Mouse (Mus musculus) lung, embryonic 16.5 days (tissue): Measurements from ENCODE around the gene Pafah1b2. TPM values are rescaled to one million over a fixed set of nuclear protein-coding genes. Genes with fewer than 3 reads are reported as not detected.

Experiments
- ATAC-seq: fragments of 200-750 bp; cut with Nextera tagmentation; 2 replicates; pipeline ENCODE4 v1.8.0; 2017; ENCODE audit warnings: low read depth, mild to moderate bottlenecking, moderate library complexity
- H3K27ac ChIP-seq: fragments of 300-500 bp; sonication (generic); 2 replicates; pipeline ENCODE4 v1.5.1; 2014; ENCODE audit warnings: mild to moderate bottlenecking, control low read depth, low read length
- H3K27me3 ChIP-seq: fragments of 300-500 bp; sonication (generic); 2 replicates; pipeline ENCODE4 v1.6.1; 2014; ENCODE audit warnings: low read depth, low read length, mixed read lengths; ENCODE audit not compliant: control insufficient read depth, insufficient read depth
- H3K36me3 ChIP-seq: fragments of 300-500 bp; sonication (generic); 2 replicates; pipeline ENCODE4 v1.6.1; 2014; ENCODE audit warnings: low read length; ENCODE audit not compliant: control insufficient read depth, insufficient read depth
- H3K4me1 ChIP-seq: fragments of 300-500 bp; sonication (generic); replicated peaks from 2 replicates; pipeline ENCODE4 v1.6.1; 2014; ENCODE audit warnings: low read length, mixed read lengths; ENCODE audit not compliant: control insufficient read depth, insufficient read depth
- H3K4me2 ChIP-seq: fragments of 300-500 bp; sonication (generic); 2 replicates; pipeline ENCODE4 v1.6.1; 2014; ENCODE audit warnings: low read depth, low read length, control low read depth
- H3K4me3 ChIP-seq: fragments of 300-500 bp; sonication (generic); 2 replicates; pipeline ENCODE4 v1.5.1; 2014; ENCODE audit warnings: mild to moderate bottlenecking, low read length, control low read depth
- H3K9ac ChIP-seq: fragments of 300-500 bp; sonication (generic); 2 replicates; pipeline ENCODE4 v1.6.1; 2014; ENCODE audit warnings: low read length, control low read depth
- H3K9me3 ChIP-seq: fragments of 300-500 bp; sonication (generic); 2 replicates; pipeline ENCODE4 v1.6.1; 2016; ENCODE audit warnings: low read length; ENCODE audit not compliant: control insufficient read depth
- WGBS: fragments of 180-500 bp; shearing (Covaris S2); extraction: QIAGEN DNeasy Blood & Tissue Kit; methylation state at CpG from one replicate; pipeline ENCODE4 v1.1.7; 2014; 5-methylcytosine and 5-hydroxymethylcytosine counted together
- polyA plus RNA-seq: library from polyadenylated mRNA; unstranded; fragments of >200 nt; fragmentation: Nextera tagmentation; extraction: Ambion mirVana; gene quantifications from 2 replicates; pipeline ENCODE4 v1.2.1, GENCODE M21; 2015

The Pafah1b2 gene
- 149 and 157 TPM in 2 replicates for polyA plus RNA-seq

DNA sequence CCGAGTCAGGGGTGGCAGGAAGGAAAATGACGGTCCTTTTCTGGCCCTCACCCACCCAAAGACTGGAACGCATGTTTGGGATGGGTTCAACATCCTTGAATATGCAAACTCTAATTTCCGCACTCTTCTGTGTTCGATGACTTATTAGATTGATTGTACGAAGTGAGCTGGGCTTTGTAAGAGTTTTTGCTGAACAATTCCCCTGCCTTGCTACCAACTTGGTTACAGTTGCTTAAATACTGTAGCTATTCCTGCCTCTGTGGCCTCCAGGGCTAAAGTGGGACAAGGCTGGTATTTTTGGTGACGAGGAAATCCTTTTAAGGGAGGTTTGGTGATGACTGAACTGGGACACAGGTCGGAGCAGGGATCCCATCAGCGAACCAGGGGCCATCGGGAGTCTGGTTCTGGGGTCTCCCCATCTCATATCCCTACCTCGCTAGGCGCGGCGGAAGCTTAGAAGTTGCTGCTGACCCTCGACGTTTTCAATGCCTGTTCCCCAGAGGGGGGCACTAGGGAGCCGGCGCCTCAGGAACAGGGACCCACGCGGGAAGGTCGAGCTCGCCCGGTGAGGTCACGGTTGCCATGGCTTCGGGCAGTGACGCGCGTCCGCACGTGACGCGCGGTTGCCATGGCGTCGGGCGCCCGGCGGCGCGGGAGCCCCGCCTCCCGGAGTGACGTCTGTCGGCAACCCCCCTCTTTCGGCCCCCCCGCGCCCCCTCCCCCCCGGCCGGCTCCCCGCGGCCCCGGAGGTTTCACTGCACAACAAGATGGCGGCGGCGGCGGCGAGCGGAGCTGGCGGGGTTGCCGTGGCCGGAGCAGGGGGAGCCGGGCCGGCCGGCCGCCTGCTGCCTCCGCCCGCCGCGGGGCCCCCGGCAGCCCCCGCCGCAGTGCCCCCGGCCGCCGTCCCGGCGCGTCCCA is at the start of gene Pafah1b2, which contains the start of gene Sik3:
Gene Pafah1b2 (minus strand): TSS at position 600 of the 918 bp plus-strand sequence.
Gene Sik3 (plus strand): TSS at position 730 of the 918 bp plus-strand sequence.
- 3% methylated on average over 32 of the region's 78 CpGs for WGBS
- peaks cover 38% of the 10 kb centered on the region for H3K4me1 ChIP-seq

DNA sequence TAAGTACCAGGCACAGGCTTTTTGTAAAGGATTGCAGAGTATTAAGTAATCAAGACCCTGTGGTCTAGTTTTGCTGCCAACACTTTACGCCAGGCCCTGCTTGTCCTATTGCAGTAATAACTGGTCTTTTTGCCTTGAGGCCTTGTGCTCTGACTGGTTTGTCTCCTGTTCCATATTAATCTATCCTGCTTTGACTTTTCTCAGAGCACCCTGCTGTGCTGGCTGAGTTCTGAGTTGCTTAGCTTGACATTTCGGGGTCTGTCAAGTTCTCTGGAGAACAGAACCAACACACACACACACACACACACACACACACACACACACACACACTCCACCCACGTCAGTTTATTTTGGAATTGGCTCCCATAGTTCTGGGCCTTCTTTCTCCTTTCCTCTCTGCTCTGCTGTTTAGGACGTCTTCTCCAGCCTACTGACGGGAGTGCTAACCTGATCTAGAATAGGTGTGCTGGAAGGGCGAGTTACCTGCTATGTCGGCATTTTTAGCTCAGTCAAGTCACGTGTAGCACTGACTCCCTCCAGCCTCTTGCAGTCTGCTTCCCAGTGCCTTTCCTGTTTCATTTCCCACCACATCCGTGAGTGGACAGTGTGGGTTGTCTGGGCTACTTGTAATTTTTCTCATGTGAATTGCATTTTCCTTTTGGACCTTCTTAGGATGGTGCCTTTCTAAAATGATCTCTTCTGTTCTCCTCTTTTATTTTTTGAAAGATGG is 49.4 kb upstream of the Pafah1b2 start:
- H3K36me3 ChIP-seq = no peaks in the 10 kb centered on the region
- no peak overlapping the region for H3K9ac ChIP-seq
- H3K27me3 ChIP-seq = no peaks in the 10 kb centered on the region
- peak; percentile 57; the same call in 1 of the 2 replicates for ATAC-seq
- WGBS = 70% methylated on average over 9 of the region's 9 CpGs
- no peak overlapping the region for H3K4me3 ChIP-seq
- no peak overlapping the region for H3K27ac ChIP-seq
- H3K4me2 ChIP-seq = no peak overlapping the region
- H3K4me1 ChIP-seq = peaks cover 5% of the 10 kb centered on the region; the same call in 1 of the 2 replicates
- H3K9me3 ChIP-seq = no peaks in the 10 kb centered on the region

More for the DNA sequence above, at the start of gene Pafah1b2, which contains the start of gene Sik3:
- peak within 1 kb of the TSS; percentile 99 for H3K9ac ChIP-seq
- peak; percentile 89 for ATAC-seq
- peak within 1 kb of the TSS; percentile 95 for H3K27ac ChIP-seq
- H3K4me2 ChIP-seq = peak within 1 kb of the TSS; percentile 78
- no peaks in the 10 kb centered on the region for H3K36me3 ChIP-seq
- no peaks in the 10 kb centered on the region for H3K27me3 ChIP-seq
- H3K4me3 ChIP-seq = peak within 1 kb of the TSS; percentile 98
- H3K9me3 ChIP-seq = no peaks in the 10 kb centered on the region

DNA sequence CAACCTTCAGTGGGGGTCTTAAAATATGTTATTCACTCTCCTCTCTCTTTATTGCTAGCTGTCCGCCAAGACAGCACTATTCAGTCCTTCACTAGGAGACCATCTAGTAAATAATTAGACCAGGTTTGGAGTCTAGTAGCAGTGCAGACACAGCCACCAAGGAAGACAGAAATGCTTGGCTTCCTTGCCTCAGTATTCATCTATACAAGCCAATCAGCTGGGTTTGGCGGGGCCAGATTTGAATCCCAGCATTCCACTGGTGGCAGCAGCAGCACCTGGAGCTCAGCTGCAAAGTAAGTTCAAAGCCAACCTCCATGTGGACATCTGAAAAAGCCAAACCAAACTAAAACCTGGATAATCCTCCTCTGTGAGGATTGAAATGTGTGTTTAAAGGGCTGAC is 47.8 kb upstream of the Pafah1b2 start:
- no peaks in the 10 kb centered on the region for H3K36me3 ChIP-seq
- WGBS = 77% methylated on average over 2 of the region's 2 CpGs
- no peak overlapping the region for H3K4me3 ChIP-seq
- no peak overlapping the region for H3K27ac ChIP-seq
- no peaks in the 10 kb centered on the region for H3K27me3 ChIP-seq
- no peak overlapping the region for H3K9ac ChIP-seq
- H3K4me2 ChIP-seq = no peak overlapping the region
- no peaks in the 10 kb centered on the region for H3K9me3 ChIP-seq
- H3K4me1 ChIP-seq = peaks cover 11% of the 10 kb centered on the region; the same call in 1 of the 2 replicates
- ATAC-seq = no peak

GRCm38 (mm10) chr9:46058065-46058464 is 45.6 kb upstream of the Pafah1b2 start:
- Histone ChIP-seq H3K9me3 (no peaks in the 10 kb centered on the region), H3K9ac (no peak overlapping the region), H3K4me1 (peaks cover 19% of the 10 kb centered on the region), H3K4me2 (no peak overlapping the region), H3K36me3 (no peaks in the 10 kb centered on the region), H3K27me3 (no peaks in the 10 kb centered on the region), H3K27ac (no peak overlapping the region), H3K4me3 (no peak overlapping the region)
- no peak for ATAC-seq
- WGBS = 71% methylated on average over 3 of the region's 3 CpGs

- Histone ChIP-seq H3K4me2 (no peak overlapping the region), H3K9ac (no peak overlapping the region), H3K27me3 (no peaks in the 10 kb centered on the region), H3K9me3 (no peaks in the 10 kb centered on the region), H3K27ac (no peak overlapping the region), H3K36me3 (no peaks in the 10 kb centered on the region), H3K4me3 (no peak overlapping the region), H3K4me1 (peaks cover 22% of the 10 kb centered on the region)
- WGBS = 89% methylated on average over 9 of the region's 9 CpGs
- no peak for ATAC-seq
These were observed 40.6 kb upstream of the Pafah1b2 start for GRCm38 (mm10) chr9:46053014-46053666.

- Histone ChIP-seq H3K4me2 (no peak overlapping the region), H3K4me1 (peaks cover 16% of the 10 kb centered on the region), H3K9me3 (no peaks in the 10 kb centered on the region), H3K9ac (no peak overlapping the region), H3K27ac (no peak overlapping the region), H3K27me3 (no peaks in the 10 kb centered on the region), H3K36me3 (no peaks in the 10 kb centered on the region), H3K4me3 (no peak overlapping the region)
- no peak for ATAC-seq
- 84% methylated on average over 8 of the region's 8 CpGs for WGBS
These were observed 37.7 kb upstream of the Pafah1b2 start for GRCm38 (mm10) chr9:46050203-46050602.

DNA sequence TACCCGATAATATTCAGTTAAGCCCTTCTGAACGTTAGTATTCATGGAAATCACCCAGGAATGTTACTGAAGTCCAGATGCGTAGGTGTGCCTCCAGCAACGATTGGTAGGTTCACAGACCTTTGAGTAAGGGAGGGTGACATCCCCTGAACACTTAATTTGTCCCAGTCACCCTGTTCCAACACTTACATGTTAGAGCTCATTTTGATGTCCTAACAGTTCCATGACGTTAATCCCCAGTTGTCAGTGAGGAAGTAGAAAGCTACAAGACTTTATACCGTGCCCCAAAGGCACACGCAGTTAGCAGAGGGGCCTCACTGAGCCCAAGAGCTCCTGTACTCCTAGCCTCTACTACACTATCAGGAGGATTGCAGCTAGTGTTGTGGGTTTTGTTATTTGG is 37.0 kb upstream of the Pafah1b2 start:
- Histone ChIP-seq H3K4me2 (no peak overlapping the region), H3K27ac (no peak overlapping the region), H3K9ac (no peak overlapping the region), H3K4me1 (peaks cover 14% of the 10 kb centered on the region), H3K36me3 (no peaks in the 10 kb centered on the region), H3K4me3 (no peak overlapping the region), H3K27me3 (no peaks in the 10 kb centered on the region), H3K9me3 (no peaks in the 10 kb centered on the region)
- 59% methylated on average over 7 of the region's 7 CpGs for WGBS
- no peak for ATAC-seq

DNA sequence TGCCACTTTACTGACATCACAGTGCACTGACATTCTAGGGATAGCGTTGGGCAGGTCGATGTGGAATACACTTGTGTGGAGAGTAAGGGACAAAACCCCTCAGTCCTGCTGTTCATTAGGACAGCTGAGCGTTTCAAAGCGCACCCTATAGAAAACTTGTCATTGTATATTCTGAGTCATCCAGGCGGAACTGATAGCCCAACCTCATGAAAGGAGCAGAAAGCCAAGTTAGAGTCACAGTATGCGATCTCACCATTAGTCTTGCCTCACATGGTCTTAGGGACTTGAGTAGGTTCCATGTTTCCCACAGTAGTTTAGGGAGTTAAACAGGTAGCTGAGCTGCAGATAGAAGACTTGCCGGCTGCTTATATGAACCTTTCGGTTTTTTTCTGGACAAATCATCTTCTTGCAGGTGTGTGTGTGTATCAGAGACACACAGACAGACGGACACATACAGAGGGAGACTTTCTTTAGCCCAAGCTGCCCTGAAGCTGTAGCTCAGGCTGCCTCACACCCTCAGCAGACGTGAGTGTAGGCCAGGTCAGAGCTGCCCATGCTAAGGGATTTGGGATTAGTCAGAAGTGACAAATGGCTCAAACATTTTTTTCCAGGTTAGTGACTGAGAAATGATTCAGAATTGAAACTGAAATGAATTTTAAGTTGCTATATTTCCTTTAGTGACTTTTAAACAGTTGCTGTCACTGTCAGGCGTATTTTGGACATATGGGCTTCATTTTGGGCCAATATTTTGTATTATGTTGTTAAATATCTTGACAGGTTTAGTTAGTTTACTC is 34.4 kb upstream of the Pafah1b2 start:
- Histone ChIP-seq H3K9ac (no peak overlapping the region), H3K36me3 (no peaks in the 10 kb centered on the region), H3K4me2 (no peak overlapping the region), H3K4me1 (peaks cover 9% of the 10 kb centered on the region; the same call in 1 of the 2 replicates), H3K9me3 (no peaks in the 10 kb centered on the region), H3K27me3 (no peaks in the 10 kb centered on the region), H3K4me3 (no peak overlapping the region), H3K27ac (no peak overlapping the region)
- 80% methylated on average over 11 of the region's 11 CpGs for WGBS
- ATAC-seq = no peak
